Mouse (Mus musculus) frontal cortex, postnatal 10 days (tissue): ENCODE measurements around the gene Cd8a.

Source experiments
- DNase-seq, 2 experiments: peaks; one replicate each; pipeline ENCODE4 v3.0.0; 2022; ENCODE audit warnings: low spot score in 2 of 2, mixed read lengths in 1 of 2

Gene Cd8a

DNA sequence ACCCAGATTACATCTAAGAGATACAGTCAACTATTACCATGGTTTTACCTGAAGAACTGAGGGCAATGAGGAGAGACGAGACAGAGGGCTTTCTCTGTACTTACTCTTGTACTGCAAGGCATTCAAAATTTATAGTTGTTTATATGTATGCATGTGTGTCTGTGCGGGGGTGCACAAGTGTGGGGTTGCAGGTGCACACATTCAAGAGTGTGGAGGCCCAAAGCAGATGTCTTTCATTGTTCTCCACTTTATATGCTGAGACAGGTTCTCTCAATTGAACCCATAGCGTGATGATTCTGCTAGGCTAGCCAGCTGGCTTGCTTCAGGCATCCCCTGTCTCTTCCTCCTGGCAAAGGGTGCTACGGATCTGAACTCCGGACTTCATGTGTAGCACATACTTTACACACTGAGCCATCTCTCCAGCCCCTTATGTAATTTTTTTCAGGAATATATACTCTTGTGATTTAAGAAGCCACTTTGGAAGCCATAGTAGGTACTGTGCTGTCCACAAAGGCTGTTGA is 2.1 kb upstream of the Cd8a start:
- DNase-seq = no peak

DNA sequence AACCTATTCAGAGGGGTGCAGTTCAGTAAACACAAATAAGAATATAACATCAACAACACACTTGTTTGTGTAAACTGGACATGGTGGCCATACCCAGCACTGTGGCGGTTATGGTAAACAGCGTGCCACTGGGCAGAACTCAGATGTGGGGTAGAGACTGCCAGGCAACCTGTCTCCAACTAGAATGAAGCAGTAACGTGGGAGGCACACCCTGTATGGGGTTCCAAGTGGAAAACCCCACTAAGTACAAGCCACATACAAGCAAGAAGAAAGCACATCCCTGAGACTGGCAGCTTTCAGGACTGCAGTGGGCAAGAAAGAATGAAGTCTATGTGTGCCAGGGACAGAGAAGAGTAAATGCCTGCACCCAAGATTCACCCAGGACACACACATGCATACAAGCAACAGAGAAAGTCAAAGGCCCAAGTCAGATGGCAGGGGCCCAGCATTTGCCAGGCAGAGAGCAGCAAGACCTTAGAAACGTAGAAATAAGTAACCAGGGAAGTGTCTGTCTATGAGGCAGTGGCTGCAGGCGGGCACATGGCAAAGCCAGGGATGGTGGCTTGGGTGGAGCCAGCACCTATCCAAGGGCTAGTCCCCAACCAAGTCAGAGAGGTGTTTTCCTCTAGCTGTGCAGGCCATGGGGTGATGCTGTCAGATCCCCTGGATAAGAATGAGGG is 1.0 kb upstream of the Cd8a start:
- no peak for DNase-seq

DNA sequence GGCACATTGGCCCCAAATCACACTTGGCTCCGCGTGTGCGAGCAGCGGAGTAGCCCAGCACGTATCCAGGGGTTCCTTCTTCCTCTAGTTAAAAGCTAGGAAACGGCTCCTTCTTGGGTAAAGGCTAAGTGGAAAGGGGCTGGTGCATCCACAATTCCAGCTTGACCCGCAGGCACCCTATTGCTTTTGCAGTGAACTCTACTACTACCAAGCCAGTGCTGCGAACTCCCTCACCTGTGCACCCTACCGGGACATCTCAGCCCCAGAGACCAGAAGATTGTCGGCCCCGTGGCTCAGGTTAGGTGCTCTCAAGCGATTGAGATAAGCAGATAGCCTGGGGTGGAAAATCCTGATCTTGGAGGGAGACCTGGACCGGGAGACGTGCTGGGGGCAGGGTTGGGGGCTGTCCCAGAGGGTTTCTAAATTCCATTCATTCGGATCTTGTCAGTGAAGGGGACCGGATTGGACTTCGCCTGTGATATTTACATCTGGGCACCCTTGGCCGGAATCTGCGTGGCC is 1.1 kb downstream of the Cd8a start:
- DNase-seq = no peak

DNA sequence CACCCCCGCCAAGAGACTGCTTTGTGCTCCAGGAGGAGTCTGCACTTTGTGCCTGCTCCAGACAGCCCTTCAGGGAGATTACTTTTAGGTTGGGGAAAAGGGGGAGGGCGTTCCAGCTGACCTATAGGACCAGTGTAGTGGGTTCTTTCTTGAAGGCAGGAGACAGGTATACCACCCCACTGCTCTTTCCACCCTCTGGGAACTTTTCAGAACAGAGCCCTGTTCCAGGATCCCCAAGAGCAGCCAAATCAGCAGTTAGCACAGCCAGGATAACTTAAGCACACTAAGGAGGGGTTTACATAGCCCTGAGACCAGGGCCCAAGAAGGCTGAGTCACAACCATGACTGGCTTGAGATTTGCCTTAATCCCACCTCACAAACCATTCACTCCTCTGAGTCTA is 1.7 kb downstream of the Cd8a start:
- DNase-seq = no peak

DNA sequence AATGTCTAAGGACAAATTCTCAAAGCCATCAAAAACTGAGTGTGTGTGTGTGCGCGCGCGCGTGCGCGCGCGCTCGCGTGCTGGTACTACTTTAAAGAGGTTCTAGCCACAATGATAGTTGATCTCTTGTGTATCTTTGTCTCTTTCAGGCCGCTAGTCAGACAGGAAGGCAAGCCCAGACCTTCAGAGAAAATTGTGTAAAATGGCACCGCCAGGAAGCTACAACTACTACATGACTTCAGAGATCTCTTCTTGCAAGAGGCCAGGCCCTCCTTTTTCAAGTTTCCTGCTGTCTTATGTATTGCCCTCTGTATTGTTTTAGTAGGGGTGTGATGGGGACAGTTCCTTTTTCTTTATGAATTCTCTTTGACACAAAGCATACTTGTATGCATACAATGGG is 3.5 kb downstream of the Cd8a start:
- DNase-seq = no peak

DNA sequence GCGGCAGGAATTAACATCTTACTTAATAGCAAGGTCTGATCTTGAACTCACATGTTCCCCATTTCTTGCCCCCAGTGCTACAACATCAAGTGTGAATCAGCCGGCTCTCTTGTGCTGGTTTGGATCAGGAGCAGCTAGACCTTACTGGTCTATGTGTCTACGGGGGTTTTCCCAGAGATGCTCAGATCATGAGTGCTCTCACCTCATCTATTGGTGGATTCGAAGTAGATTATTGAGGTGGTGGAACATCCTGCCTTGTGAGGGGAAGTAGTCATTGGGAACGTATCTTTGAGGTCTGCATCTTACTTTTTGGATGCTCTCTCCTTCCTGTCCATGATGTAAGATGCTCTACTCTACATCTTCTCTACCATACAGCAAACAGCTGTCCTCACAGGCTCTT is 8.4 kb downstream of the Cd8a start:
- no peak for DNase-seq

DNA sequence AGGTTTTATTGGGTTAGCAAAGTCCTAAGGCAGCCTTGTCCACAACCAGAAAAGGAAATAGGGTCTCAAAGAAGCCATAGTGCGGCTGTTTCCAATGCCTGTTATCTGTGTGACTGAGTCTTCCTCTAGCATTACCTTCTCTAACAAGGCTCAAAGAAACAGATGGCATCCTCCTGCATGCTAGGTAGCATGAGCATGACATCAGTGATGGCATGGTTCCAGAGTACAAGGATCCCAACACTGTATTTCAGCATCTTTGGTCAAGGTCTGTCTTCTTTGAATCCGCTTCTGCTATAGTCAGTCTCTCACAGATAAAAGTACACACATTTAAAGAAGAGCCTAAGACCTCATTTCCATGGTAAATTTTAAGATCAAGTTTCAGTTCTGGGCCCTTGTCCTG is 17.3 kb downstream of the Cd8a start:
- DNase-seq = no peak

DNA sequence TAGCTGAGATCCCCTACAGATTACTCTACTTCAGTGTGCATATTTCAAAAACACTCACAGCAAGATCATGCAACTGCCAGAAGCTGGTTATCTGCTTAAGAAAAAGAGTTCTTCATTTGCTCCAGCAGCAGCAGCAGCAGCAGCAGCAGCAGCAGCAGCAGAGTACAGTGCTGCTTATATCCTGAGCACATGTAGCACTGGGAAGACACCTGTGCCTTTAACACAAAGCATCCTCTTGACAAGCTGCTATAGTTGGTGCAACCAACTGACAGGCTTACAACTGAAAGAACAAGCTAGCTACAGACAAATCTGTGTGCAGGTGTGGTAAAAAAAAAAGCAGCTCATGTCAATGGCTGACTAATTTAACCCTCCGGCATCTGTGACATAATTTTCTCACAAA is 22.8 kb downstream of the Cd8a start:
- DNase-seq = no peak

DNA sequence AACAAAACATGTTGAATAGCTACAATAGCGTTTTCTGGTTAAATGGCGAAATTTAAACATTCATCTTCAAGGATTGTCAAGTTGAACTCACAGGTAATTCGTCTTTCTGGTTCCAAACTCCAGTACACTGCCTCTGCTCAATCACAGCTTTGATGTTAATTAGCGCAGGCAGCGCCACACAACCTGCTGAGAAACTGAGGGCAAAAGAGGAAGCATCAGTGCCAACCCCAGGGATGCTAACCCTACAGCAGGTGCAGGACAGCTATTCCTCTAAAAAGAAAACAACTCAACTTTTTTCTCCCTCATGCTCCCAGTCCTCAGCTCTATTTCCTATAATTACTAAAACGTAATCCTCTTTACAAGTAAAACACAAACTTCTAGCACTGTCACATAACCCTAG is 23.5 kb downstream of the Cd8a start:
- no peak for DNase-seq

DNA sequence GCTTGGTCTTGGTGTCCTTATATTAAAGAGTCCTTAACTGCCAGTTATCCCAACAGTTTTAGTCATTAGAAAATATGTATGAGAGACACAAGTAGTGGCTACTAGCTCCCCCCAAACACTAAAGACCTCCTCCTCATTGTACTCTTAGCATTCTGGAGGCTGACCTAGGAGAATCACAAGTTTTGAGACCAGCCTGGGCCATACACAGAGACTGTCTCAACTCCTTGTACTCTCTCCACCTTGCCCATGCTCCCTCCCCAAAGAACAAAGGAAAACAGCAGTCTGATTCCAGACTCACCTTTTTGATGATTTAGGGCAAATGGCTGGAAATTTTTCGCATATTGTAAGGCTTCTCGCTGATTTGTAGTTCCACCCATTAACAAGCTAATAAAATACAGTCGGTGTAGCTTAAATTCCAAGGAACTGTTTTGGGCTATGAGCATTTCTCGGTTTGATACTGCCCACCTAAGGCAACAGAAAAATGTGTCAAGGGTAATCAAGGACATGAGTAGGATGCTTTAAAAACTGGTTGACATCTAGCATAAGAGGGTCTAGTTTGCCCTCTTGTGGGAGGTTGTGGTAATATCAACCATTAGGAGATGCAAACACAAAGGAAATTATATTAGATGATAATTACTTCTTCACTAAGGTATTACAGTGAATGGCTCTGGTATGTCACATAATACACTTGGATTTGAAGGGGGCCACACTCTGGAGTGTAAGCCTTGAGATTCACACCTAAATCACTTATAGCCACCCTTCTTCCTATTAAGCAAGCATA is 25.8 kb downstream of the Cd8a start:
- DNase-seq = no peak

DNA sequence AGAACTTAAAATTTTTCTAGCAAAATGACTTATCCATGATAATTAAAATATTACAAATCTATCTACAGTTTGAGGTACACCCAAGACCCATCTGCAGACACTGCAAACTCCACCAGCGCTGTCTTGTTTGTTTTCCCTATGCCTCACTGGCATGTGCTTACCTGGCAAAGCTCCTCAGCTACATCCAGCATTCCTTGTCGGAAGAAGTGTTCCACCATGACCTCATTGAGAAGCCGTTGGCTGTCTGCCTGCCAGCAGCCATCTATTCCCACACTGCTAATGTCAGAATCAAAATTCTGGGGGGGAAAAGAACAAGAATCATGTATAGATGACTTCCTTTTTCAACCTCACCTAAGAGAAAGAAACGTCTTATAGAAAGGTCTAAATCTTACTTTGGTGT is 41.4 kb downstream of the Cd8a start:
- no peak for DNase-seq

DNA sequence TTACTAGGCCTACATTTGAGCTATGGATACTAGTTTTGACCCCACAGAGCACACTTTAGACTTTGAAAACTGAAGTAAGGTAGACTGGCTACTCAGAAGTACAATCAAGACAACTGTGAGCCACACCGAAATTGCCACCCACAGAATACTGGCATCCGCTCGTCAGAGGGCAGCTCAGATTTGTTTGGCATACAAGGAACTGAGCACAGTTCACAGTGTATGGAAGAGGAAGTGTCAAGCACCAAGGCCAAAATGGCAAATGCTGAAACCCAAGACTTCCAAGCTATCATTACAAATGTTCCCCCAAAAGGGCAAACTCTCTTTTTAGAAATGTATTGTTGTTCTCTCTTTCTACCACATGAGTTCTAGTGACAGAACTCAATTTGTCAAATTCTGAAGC is 42.2 kb downstream of the Cd8a start:
- no peak for DNase-seq

DNA sequence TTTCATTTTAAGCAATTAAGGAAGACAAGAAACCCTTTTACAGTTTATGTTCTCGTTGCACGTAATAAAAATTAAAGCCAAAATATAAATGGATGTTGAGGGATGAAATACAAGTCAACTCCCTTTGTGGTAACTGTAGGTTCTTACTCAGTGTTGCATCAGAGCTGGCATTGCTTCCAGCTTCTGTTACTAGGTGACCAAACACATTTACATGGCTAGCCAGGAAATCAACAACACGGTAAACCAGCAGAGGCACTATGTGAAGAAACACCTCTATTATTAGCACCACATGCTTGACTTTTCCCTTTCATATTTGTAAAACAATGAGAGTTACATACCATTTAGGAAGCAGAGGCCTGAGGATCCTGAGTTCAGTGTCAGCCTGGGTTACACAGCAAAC is 45.6 kb downstream of the Cd8a start:
- DNase-seq = no peak

DNA sequence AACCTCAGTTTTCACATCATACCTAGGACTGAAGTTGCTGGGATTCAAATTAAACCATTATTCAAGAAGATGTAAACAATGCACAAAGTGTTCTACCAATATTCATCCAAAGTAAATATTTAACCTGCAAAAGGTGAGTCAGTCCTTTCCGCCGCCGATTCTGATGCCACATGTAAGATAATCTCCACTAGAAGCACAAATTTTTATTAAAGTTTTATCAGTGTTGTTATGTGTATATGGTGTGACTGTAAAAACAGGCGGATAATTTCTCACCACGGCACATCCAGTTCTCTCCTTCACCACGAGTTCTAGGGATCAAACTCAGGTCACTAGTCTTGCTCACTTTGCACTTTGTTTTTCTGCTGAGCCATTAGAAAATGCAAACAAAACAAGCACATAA is 47.6 kb downstream of the Cd8a start:
- no peak for DNase-seq

DNA sequence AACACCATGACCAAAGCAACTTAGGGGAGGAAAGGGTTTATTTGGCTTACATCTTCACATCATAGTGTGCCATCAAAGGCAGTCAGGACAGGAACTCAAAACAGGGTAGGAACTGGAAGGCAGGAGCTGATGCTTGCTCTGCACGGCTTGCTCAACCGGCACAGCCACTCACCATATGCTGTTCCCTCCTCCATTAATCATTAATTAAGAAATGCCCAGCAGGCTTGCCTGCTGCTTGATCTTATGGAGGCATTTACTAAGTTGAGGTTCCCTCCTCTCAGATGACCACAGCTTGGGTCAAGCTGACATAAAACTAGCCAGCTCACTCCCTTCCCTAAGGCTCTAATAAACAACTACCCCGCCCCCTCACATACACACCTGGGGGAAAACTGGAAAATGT is 48.9 kb downstream of the Cd8a start:
- DNase-seq = no peak

DNA sequence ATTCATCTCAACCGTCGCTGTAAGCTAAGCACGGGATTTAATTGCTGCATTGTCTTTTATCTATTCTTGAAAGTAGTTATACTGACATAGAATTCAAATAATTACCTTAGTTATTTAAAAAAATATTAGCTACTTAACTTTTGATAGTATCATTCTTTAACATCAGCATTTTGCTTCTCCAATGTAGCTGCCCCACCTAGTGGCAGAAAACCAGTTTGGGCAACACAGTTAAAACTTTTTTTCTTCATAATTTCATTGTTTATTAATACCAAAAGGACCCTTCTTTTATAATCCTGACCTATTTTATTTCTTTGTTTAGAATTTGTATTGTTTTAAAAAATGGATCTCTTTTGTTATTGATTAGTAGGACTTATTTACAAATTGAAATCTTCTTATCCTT is 49.9 kb downstream of the Cd8a start:
- DNase-seq = no peak

DNA sequence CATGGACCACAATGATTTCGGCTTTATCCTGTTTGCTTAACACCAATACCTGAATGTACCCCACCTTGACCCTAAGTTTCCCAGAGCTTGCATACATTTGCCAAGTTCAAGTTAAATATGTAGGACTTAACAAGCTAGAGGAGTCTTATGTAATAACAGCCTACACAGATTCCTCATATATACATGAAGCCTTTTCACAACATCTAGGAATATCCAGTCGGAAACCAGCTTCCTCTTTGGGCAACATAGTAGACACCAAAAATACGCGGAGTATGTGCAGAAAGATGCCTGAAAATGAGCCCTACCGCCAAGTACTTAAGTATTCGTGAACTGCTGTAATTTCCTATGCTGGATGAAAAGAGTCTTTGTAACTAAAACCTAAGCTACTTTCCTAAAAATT is 52.5 kb downstream of the Cd8a start:
- no peak for DNase-seq

DNA sequence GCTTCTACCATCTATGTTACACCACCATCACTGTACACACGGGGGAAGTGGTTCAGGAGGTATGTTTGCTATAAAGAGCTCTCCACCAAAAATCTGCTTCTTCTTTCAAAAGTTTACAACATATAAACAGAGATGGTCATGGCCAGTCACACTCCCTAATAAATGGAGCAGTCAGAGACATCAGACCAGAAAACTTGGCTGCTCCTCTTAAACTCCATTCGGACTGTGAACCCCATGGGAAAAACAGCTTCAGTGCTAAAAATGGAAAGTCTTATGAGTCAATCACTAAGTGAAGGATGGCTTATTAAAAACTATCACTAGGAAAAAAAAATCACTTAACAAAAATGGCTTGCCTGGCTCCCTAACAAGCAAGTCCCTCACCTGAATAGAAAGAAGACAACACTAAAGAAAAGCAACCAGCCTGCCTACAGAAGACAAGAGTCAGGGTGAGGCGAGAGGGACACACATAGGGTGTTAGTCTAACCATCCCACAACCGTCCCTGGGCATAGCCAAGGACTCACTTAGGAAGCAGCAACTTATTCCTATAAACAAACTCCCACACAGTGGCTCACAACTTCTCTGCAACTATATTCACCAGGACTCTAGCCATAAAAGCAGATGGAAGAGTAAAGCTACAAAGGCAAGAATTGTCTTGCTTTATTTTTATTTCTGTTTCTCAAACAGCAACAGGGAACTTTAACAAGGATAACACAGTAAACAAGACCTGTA is 54.9 kb downstream of the Cd8a start:
- DNase-seq = no peak
